Mouse (Mus musculus) ES-E14 (cell line): ENCODE data around the gene Cox18.

ENCODE experiments used
- CHD2 ChIP-seq: IDR thresholded peaks from 2 replicates; pipeline ENCODE4 v1.6.1; 2014; ENCODE audit warnings: mild to moderate bottlenecking, low read depth, low read length, inconsistent platforms
- HCFC1 ChIP-seq: IDR thresholded peaks from 2 replicates; pipeline ENCODE4 v1.6.1; 2012; ENCODE audit warnings: low read length, inconsistent platforms, borderline replicate concordance; ENCODE audit not compliant: insufficient read depth
- ZC3H11A ChIP-seq: IDR thresholded peaks from 2 replicates; pipeline ENCODE4 v1.6.1; 2012; ENCODE audit warnings: low read depth, mild to moderate bottlenecking, inconsistent platforms, low read length, borderline replicate concordance
- ZNF384 ChIP-seq: IDR thresholded peaks from 2 replicates; pipeline ENCODE4 v1.6.1; 2012; ENCODE audit warnings: low read depth, low read length, inconsistent platforms

DNA sequence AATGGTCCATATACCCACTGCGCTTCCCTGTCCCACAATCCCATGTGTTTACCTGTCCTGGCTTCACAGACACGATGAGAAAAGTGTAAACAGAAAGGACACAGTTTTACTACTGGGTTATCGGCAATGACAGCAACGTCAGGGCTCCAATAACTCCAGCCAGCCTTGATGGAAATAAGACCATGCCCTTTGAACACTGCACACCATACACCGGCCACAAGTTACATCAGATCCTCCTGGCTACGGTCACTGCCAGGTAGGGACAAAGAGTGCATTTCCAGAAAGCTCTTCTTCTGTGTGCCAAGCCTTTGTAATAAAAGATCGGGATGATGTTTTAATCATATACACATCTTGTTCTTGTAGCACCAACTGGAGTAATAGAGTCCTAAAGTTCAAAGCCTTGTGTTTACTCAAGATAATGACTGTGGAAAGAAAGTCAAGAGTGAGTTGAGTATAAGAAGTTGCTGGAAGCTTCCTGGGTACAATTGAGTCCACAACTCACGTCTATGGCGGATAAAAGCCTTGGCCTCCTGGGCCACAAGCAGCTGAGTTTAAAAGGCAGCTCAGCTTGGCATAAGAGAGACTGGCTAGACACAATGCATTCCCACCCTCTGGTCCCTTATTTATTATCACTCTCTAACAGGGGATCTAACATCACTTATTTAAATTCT, 21.2 kb downstream of the Cox18 start:
- TF ChIP-seq HCFC1 (no peak), ZC3H11A (no peak), ZNF384 (no peak), CHD2 (no peak)
